Mouse (Mus musculus) heart, embryonic 14.5 days (tissue): ENCODE data around the gene Gm11983. TPM values are rescaled to one million over a fixed set of nuclear protein-coding genes. Genes with fewer than 3 reads are reported as not detected.
"Not testable (repeated sequence)": the region's sequence is repeated elsewhere in the genome, so short reads cannot be mapped to it uniquely, and the experiment has no call there.

Experiments
- ATAC-seq: fragments of 200-750 bp; cut with Nextera tagmentation; 2 replicates; pipeline ENCODE4 v1.8.0; 2017; ENCODE audit warnings: low read depth, moderate TSS enrichment; ENCODE audit not compliant: insufficient number of reproducible peaks, insufficient read depth, low FRiP score
- H3K27ac ChIP-seq, 2 experiments: fragments of 200-500 bp in 1 of 2; fragments of 300-500 bp in 1 of 2; sonication (generic) in 1 of 2; replicated peaks in 1 of 2; 2 replicates each; pipeline ENCODE4 v1.5.1; 2012 to 2014; ENCODE audit warnings: low read depth in 2 of 2, low read length in 2 of 2, control low read depth in 1 of 2, mild to moderate bottlenecking in 1 of 2, mixed read lengths in 1 of 2; ENCODE audit not compliant: control insufficient read depth in 1 of 2, insufficient read depth in 1 of 2
- H3K27me3 ChIP-seq: fragments of 300-500 bp; sonication (generic); 2 replicates; pipeline ENCODE4 v1.6.1; 2014; ENCODE audit warnings: mild to moderate bottlenecking, low read length, control low read depth; ENCODE audit not compliant: control insufficient read depth, insufficient read depth
- H3K36me3 ChIP-seq: fragments of 300-500 bp; sonication (generic); 2 replicates; pipeline ENCODE4 v1.6.1; 2014; ENCODE audit warnings: mild to moderate bottlenecking, control low read depth, low read length, mixed read lengths; ENCODE audit not compliant: control insufficient read depth, insufficient read depth
- H3K4me1 ChIP-seq, 2 experiments: fragments of 200-500 bp in 1 of 2; fragments of 300-500 bp in 1 of 2; sonication (generic) in 1 of 2; 2 replicates each; pipeline ENCODE4 v1.6.1; 2012 to 2014; ENCODE audit warnings: low read length in 2 of 2, control low read depth in 1 of 2, mixed read lengths in 1 of 2; ENCODE audit not compliant: control insufficient read depth in 2 of 2, insufficient read depth in 2 of 2
- H3K4me2 ChIP-seq: fragments of 300-500 bp; sonication (generic); 2 replicates; pipeline ENCODE4 v1.6.1; 2014; ENCODE audit warnings: mild to moderate bottlenecking, low read length
- H3K4me3 ChIP-seq, 2 experiments: fragments of 200-500 bp in 1 of 2; fragments of 300-500 bp in 1 of 2; sonication (generic) in 1 of 2; 2 replicates each; pipeline ENCODE4 v1.5.1; 2012 to 2014; ENCODE audit warnings: low read length in 2 of 2, mild to moderate bottlenecking in 2 of 2, control low read depth in 1 of 2, low read depth in 1 of 2, moderate library complexity in 1 of 2; ENCODE audit not compliant: control insufficient read depth in 1 of 2, insufficient read depth in 1 of 2
- H3K9ac ChIP-seq: fragments of 300-500 bp; sonication (generic); 2 replicates; pipeline ENCODE4 v1.6.1; 2014; ENCODE audit warnings: mild to moderate bottlenecking, low read length
- H3K9me3 ChIP-seq: fragments of 300-500 bp; sonication (generic); 2 replicates; pipeline ENCODE4 v1.6.1; 2016; ENCODE audit warnings: low read length, control low read depth; ENCODE audit not compliant: control insufficient read depth
- WGBS: fragments of 180-500 bp; shearing (Covaris S2); extraction: QIAGEN DNeasy Blood & Tissue Kit; methylation state at CpG from one replicate; pipeline ENCODE4 v1.1.7; 2014; 5-methylcytosine and 5-hydroxymethylcytosine counted together
- polyA plus RNA-seq: library from polyadenylated mRNA; unstranded; fragments of >200 nt; fragmentation: Nextera tagmentation; extraction: Ambion mirVana; gene quantifications from 2 replicates; pipeline ENCODE4 v1.2.1, GENCODE M21; 2014

The Gm11983 gene
- polyA plus RNA-seq, 1 experiment from 2014 or later = not detected

DNA sequence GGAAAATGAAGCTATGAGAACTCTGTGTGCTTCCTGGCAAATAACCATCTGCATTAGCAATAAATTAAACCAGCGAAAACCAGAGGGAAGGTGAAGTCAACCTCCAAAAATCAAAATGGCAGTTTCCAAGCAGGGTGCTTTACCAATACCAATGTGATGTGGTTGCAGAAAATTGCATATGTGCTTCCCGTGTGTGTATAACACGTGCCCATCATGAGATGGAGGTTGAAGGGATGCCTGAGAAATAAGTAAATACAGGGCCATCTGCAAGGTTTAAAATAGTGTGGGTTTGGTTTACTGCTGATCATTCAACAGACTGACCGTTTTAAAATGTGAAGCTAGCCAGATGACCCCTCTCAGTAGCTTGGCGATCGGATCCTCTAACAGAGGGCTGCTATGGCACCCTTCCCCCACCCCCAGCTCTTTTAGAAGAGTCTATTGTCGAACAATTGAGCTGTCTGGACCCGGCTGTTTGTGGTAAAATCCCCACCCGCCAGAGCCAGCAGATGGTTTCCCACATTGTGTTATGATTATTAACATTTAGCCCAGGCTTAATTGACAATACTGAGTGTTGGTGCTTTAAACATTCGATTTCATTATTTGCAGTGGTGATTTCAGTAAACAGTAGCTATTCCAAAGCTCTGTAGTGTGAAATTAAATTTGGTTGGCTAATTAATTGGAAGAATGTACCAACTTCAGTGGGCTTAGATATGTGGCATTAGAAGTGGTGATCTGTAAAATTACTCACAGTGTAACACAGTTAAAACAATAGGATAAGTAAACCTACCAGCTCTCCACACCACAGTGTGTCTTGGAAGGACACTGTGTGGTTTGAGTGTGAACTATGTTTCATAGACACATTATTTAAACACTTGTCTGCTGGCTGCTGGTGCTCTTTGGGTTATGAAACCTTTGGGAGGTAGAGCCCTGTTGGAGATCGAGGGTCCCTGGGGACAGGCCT, 22.7 kb upstream of the Gm11983 start:
- Histone ChIP-seq H3K4me2 (no peak overlapping the region), H3K9ac (no peak overlapping the region), H3K4me3 (no peak overlapping the region), H3K36me3 (no peaks in the 10 kb centered on the region), H3K27ac (no peak overlapping the region), H3K9me3 (no peaks in the 10 kb centered on the region), H3K4me1 (peaks cover 5 to 6% of the 10 kb centered on the region in 2 experiments; a peak in 1 of 4 replicates), H3K27me3 (no peaks in the 10 kb centered on the region)
- 52% methylated on average over 11 of the region's 11 CpGs for WGBS
- ATAC-seq = no peak

DNA sequence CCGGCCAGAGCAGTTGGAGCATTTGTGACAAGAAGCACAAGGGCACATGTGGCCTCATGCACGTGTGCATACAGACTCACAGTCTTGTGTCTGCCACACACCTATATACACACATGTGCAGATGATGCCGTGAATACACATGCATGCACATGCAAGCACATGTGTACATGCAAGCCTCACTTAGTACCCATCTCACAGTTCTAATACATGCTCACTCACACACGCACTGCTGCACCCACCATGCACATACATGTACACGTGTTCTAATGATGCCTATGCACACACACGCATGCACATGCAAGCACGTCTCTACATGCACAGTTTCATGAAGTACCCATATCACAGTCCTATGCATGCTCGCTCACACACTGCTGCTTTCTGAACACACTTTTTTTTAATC, 21.6 kb upstream of the Gm11983 start:
- no peak overlapping the region for H3K4me2 ChIP-seq
- H3K9ac ChIP-seq = no peak overlapping the region
- no peak overlapping the region for H3K4me3 ChIP-seq
- H3K9me3 ChIP-seq = no peaks in the 10 kb centered on the region
- no peaks in the 10 kb centered on the region for H3K36me3 ChIP-seq
- H3K27me3 ChIP-seq = no peaks in the 10 kb centered on the region
- ATAC-seq = no peak
- H3K4me1 ChIP-seq = peaks cover 5 to 6% of the 10 kb centered on the region in 2 experiments; a peak in 1 of 4 replicates
- no peak overlapping the region for H3K27ac ChIP-seq
- 85% methylated on average over 8 of the region's 8 CpGs for WGBS

DNA sequence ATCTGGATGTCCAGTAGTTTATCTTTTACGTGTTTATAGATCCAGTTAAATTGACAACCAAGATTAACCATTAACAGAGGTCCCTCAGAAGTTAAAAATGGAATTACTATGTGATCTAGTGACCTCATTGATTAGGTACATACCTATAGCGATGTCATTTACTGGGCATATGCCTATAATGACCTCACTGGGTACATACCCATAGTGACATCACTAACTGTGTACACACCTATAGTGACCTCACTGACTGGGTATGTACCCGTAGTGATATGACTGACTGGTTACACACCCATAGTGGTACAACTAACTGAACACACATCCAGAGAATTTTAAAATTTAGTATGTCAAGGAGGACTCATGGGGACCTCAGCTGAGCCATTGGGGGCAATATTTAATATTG, 18.5 kb upstream of the Gm11983 start:
- ATAC-seq = no peak
- Histone ChIP-seq H3K4me1 (peaks cover 3% of the 10 kb centered on the region in 2 experiments; a peak in 1 of 4 replicates), H3K9ac (no peak overlapping the region)

GRCm38 (mm10) chr11:6853366-6853765, 15.9 kb upstream of the Gm11983 start:
- H3K4me2 ChIP-seq, H3K4me1 ChIP-seq, ATAC-seq, H3K27ac ChIP-seq, H3K27me3 ChIP-seq, H3K36me3 ChIP-seq, H3K4me3 ChIP-seq, H3K9me3 ChIP-seq, H3K9ac ChIP-seq: not testable (repeated sequence)
- 72% methylated on average over 4 of the region's 4 CpGs for WGBS

More for the DNA sequence above, 18.5 kb upstream of the Gm11983 start:
- WGBS = 80% methylated on average over 3 of the region's 3 CpGs
- Histone ChIP-seq H3K4me2 (no peak overlapping the region), H3K27me3 (no peaks in the 10 kb centered on the region), H3K9me3 (0 out of 2 replicates have a peak, but pooled peaks cover 3% of the 10 kb centered on the region), H3K4me3 (no peak overlapping the region), H3K27ac (no peak overlapping the region), H3K36me3 (no peaks in the 10 kb centered on the region)

- H3K27me3 ChIP-seq = no peaks in the 10 kb centered on the region
- no peak overlapping the region for H3K27ac ChIP-seq
- no peak overlapping the region for H3K4me3 ChIP-seq
- no peaks in the 10 kb centered on the region for H3K36me3 ChIP-seq
- no peak overlapping the region for H3K9ac ChIP-seq
- no peak for ATAC-seq
- no peaks in the 10 kb centered on the region for H3K9me3 ChIP-seq
- peaks cover 0 to 2% of the 10 kb centered on the region in 2 experiments; a peak in 1 of 4 replicates for H3K4me1 ChIP-seq
- H3K4me2 ChIP-seq = no peak overlapping the region
- WGBS = 85% methylated on average over 2 of the region's 2 CpGs
These were observed 6.4 kb upstream of the Gm11983 start for GRCm38 (mm10) chr11:6843831-6844230.

- no peaks in the 10 kb centered on the region for H3K9me3 ChIP-seq
- 85% methylated on average over 5 of the region's 5 CpGs for WGBS
- H3K27ac ChIP-seq = no peak overlapping the region
- H3K4me1 ChIP-seq = no peaks in the 10 kb centered on the region
- H3K4me3 ChIP-seq = no peak overlapping the region
- H3K27me3 ChIP-seq = no peaks in the 10 kb centered on the region
- H3K4me2 ChIP-seq = no peak overlapping the region
- ATAC-seq = no peak
- H3K9ac ChIP-seq = no peak overlapping the region
- H3K36me3 ChIP-seq = no peaks in the 10 kb centered on the region
These were observed 4.7 kb upstream of the Gm11983 start for GRCm38 (mm10) chr11:6842160-6842559.

DNA sequence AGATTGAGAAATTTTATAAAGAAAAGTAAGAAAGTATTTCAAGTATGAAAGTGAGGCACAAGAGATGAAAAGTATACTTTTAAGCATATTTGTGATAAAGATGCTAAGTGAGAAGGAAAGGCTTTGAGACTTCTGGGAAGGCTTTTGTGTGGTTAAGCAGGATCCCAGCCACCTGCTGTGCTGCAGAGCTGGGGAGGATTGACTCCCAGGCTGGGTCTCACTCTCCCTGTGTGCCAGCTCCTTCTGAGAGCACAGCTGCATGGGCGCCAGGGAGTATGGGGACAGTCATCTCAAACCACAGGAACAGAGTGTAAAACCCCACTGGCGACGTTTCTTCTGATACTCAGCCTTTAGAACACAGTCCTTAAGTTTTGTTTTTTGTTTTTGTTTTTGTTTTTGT, 3.3 kb upstream of the Gm11983 start:
- Histone ChIP-seq H3K4me3 (no peak overlapping the region), H3K9me3 (no peaks in the 10 kb centered on the region), H3K27ac (no peak overlapping the region), H3K4me2 (no peak overlapping the region), H3K9ac (no peak overlapping the region), H3K4me1 (no peaks in the 10 kb centered on the region), H3K36me3 (no peaks in the 10 kb centered on the region), H3K27me3 (no peaks in the 10 kb centered on the region)
- WGBS = 56% methylated on average over 3 of the region's 3 CpGs
- no peak for ATAC-seq
